Mouse (Mus musculus): ENCODE measurements around the gene Tlr12.

DNA sequence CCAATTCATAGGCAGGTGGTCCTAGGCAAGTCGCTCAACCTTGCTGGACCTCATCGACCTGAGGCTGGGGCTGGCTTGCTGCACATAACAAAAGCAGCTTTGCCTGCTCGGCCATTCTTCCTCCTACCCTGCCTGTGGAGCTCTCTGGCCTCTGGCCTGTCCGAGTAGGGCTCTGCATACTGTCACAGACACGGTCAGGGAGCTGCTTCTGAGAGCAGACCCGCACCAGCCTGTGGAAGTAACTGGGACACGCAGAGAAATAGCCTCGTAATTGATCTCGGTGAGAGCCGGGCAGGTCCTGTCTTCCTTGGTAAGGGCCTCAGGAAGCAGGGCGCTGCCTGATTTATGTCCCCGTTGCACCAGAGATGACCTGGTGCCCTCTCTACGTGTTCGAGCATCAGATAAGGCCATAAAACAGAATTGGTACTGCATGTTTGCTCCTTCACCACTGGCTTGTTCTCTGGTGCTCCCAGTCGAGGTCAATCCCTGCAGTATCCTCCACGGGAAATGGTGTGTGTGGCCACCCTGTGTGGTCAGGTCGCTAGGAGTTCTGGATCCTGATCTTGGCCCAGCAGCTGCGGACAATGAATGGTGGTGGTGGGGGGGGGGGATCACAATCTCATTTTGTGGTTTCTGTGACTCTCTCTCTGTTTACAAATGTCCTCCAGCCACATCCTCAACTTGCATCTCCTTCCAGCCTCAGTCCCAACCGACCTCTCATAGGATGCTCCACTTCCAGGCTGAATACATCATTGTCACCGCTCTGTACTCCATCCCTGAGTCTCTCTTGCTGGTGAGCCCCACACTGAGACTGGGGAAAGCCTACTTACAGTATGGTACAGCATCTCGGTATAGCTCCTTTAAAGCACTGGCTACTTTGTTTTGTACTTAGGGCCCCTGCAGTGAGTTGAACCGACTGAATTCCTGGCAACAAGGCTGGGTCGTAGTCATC is 23.6 kb upstream of the Tlr12 start:
- TF ChIP-seq CTCF (IDR thresholded peaks at IDR 0.05; ENCODE audit: low read depth, low read length) (no peak), POLR2A (IDR thresholded peaks at IDR 0.05; ENCODE audit: extremely low read depth, insufficient read depth, low read length) (no peak)
